Mouse (Mus musculus): ENCODE measurements at regions not wholly inside any gene's neighbourhood (a gene's known extent, or its start where the extent isn't known, plus 50 kb on each side); places are given as distances from the start of the nearest gene placed in this dataset.

DNA sequence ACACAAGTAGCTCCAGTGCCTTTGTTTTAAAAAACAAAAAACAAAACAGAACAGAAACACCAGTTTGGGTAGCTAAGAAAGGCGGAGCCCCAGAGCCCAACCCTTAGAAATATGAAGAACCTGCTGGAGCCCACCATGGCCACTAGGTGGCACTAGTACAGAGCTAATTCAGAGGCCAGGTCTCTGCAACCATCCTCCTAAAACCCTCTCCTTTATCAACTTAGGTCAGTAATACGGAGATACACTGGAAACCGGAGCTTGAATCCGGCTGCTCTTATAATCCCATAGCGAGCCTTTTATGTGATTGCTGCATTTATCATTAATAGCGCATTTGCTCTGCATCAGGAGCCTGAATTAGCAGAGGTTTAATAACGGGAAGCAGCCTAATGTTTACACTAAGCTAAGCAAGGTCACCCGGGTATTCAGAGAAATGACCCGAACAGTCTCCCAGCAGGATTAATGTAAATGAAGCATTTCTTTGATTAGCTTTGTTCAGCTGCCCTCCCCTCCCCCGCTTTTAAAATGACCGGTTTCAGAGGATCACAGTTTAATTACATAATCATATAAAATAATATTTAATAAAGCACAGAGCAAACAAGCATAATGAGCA, 53.9 kb upstream of the Gm21915 start:
- TF ChIP-seq MAFK (IDR thresholded peaks at IDR 0.05; ENCODE audit: insufficient read depth, low read depth, low read length): no peak
- TF ChIP-seq ZC3H11A (IDR thresholded peaks at IDR 0.05; ENCODE audit: borderline replicate concordance, low read depth, low read length): peak; percentile 57; the same call in 1 of the 2 replicates
- no peak for TF ChIP-seq HCFC1 (IDR thresholded peaks at IDR 0.05; ENCODE audit: borderline replicate concordance, insufficient read depth, low read length)
